Mouse (Mus musculus) olfactory bulb, adult 2 months (tissue): ENCODE measurements at regions not wholly inside any gene's neighbourhood (a gene's known extent, or its start where the extent isn't known, plus 50 kb on each side); places are given as distances from the start of the nearest gene placed in this dataset.

Experiments
- CTCF ChIP-seq: fragments of 200-500 bp; IDR thresholded peaks from 2 replicates; pipeline ENCODE4 v1.5.1; 2012; ENCODE audit warnings: low read depth, mild to moderate bottlenecking, low read length, moderate library complexity; ENCODE audit not compliant: insufficient read depth
- POLR2A ChIP-seq: fragments of 200-500 bp; IDR thresholded peaks from 2 replicates; pipeline ENCODE4 v1.6.1; 2012; ENCODE audit warnings: mild to moderate bottlenecking, low read depth, low read length, moderate library complexity; ENCODE audit not compliant: insufficient read depth

DNA sequence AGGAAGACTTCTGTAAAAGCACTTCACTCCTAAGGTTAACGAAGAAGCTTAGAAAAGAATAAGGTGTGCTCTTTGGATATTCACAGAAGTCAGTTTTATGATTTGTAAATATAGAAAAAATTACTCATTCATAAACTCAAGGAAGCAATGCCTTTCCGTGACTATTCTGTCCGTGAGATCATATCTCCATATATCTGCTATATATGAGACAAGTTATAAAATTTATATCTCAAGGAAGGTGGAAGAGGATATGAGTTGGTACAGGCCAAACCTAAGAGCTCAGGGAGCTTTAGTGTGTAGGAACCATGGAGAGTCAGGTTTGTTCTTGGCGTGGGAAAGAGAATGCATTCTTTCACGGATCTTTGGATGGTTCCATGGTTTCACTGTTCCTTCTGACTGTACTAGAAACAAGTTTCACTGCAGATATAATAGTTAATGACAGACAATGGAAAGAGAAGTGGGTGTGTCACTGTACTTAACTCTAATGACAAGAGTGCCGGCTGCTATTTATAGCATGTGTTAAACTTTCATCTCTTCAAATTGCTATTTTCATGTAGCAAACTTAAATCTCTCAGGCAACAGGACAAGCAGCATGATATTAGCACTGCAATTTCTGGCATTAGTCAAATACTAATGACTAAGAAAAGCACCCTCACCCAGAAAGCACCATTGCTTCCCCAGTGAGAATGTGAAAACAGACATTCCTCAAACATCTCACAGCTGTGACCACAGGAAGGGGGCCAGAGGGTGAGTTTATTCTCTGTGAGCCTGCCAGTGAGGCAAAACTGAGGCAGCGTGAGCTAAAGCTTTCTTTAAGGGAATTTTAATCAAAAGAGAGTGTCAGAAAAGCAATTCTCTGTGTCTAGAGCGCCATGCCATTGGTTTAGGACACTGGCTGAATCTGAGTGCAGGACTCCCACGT lies 67.4 kb downstream of the Areg start:
- TF ChIP-seq CTCF: no peak
- TF ChIP-seq POLR2A: no peak
